Comparison of ENCODE assay signal across 9 mouse cellular contexts in the genomic region with DNA sequence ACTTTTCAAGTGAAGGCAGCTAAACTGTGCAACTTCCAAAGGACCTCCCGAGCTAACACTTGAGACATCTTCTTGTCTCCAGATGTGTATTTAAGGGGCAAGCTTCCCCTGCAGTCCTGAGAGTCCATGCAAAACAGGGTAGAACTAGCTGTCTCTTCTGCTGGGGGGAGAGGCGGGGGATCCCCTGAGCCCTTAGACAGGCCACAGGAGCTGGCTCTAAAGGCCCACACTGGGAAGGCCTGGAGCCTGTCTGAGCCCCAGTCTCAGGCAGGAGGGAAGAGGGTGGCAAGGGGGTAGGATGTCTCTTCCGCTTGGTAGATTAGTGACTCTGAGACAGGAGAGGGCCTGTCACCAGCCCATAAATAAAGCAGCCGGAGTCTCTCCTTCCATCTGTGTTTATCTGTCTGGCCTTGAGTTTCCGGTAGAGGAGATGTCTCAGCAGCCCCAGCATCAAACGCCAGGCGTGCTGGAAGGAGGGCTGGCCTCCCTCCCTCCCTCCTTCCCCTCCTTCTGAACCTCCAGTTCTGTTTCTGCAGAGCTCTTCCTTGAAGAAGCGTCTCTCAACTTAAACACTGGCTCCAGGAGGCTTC. TPM values are rescaled to one million over a fixed set of nuclear protein-coding genes. Genes with fewer than 3 reads are reported as not detected.
DNase-seq lines count a peak whose midpoint lies in the region; ATAC-seq lines count a peak whose summit lies in the region.
"Had no signal": no experiment of that assay in that cellular context is flagged by ENCODE, and none has a peak within 500 bp of the region (broad histone marks: within the 10 kb centered on the region; RNA-seq: fewer than 3 reads in every experiment).

No protein-coding gene starts in this region.

- no peak overlapping the region for H3K27ac ChIP-seq in forebrain, embryonic 13.5 days
- H3K27ac ChIP-seq in forebrain, embryonic 11.5 days (ENCODE audit: low read depth, low read length) = no peak overlapping the region
- H3K27ac ChIP-seq in neural tube, embryonic 15.5 days (replicated peaks) = no peak overlapping the region
- peak overlapping the region; percentile 56 for H3K27ac ChIP-seq in liver, embryonic 11.5 days (ENCODE audit: low read depth, low read length)
- no peak overlapping the region for H3K27ac ChIP-seq in hindbrain, embryonic 14.5 days
- H3K27ac ChIP-seq: hindbrain, embryonic 12.5 days had no signal

- H3K4me3 ChIP-seq in forebrain, embryonic 13.5 days = no peak overlapping the region
- no peak overlapping the region for H3K4me3 ChIP-seq in forebrain, embryonic 11.5 days (ENCODE audit: low read depth, low read length)
- no peak overlapping the region for H3K4me3 ChIP-seq in neural tube, embryonic 15.5 days (replicated peaks)
- no peak overlapping the region for H3K4me3 ChIP-seq in liver, embryonic 11.5 days (ENCODE audit: low read depth, low read length)
- no peak overlapping the region for H3K4me3 ChIP-seq in hindbrain, embryonic 14.5 days (replicated peaks; ENCODE audit: low read length)
- H3K4me3 ChIP-seq: hindbrain, embryonic 12.5 days had no signal

- no peaks in the 10 kb centered on the region for H3K36me3 ChIP-seq in forebrain, embryonic 13.5 days (ENCODE audit: poor library complexity, severe bottlenecking)
- H3K36me3 ChIP-seq in forebrain, embryonic 11.5 days (ENCODE audit: control insufficient read depth, insufficient read depth, low read length) = no peaks in the 10 kb centered on the region
- H3K36me3 ChIP-seq in neural tube, embryonic 15.5 days = no peaks in the 10 kb centered on the region
- no peaks in the 10 kb centered on the region for H3K36me3 ChIP-seq in liver, embryonic 11.5 days (ENCODE audit: control insufficient read depth, insufficient read depth, low read length)
- H3K36me3 ChIP-seq in hindbrain, embryonic 14.5 days (replicated peaks; ENCODE audit: control insufficient read depth, insufficient read depth) = no peaks in the 10 kb centered on the region
- H3K36me3 ChIP-seq: hindbrain, embryonic 12.5 days had no signal

- no peaks in the 10 kb centered on the region for H3K9me3 ChIP-seq in forebrain, embryonic 13.5 days (replicated peaks)
- no peaks in the 10 kb centered on the region; the same call in 1 of the 2 replicates for H3K9me3 ChIP-seq in forebrain, embryonic 11.5 days (ENCODE audit: control insufficient read depth, low read length)
- no peaks in the 10 kb centered on the region for H3K9me3 ChIP-seq in neural tube, embryonic 15.5 days (replicated peaks)
- no peaks in the 10 kb centered on the region for H3K9me3 ChIP-seq in liver, embryonic 11.5 days (ENCODE audit: control insufficient read depth, low read length)
- no peaks in the 10 kb centered on the region for H3K9me3 ChIP-seq in hindbrain, embryonic 14.5 days (ENCODE audit: control insufficient read depth, low read length)
- H3K9me3 ChIP-seq: hindbrain, embryonic 12.5 days had no signal

- no peak for DNase-seq in forebrain, embryonic 11.5 days (ENCODE audit: low spot score)
- peak; percentile 44 for DNase-seq in neural tube, embryonic 10.5 days (ENCODE audit: extremely low spot score, low spot score)
- peak; percentile 53 for DNase-seq in liver, embryonic 11.5 days (ENCODE audit: low spot score)
- DNase-seq in thymus, postnatal 36 days = peak; percentile 26 to 57
- no peak for DNase-seq in right cerebral cortex, postnatal 4 days
- no peak for DNase-seq in hindbrain, embryonic 14.5 days (ENCODE audit: low spot score)

- 0 out of 2 replicates have a peak overlapping the region, but pooled peaks have one; percentile 12 for H3K9ac ChIP-seq in forebrain, embryonic 13.5 days
- no peak overlapping the region for H3K9ac ChIP-seq in forebrain, embryonic 11.5 days (ENCODE audit: low read length)
- no peak overlapping the region for H3K9ac ChIP-seq in neural tube, embryonic 15.5 days (replicated peaks)
- peak overlapping the region; percentile 27 for H3K9ac ChIP-seq in liver, embryonic 11.5 days (ENCODE audit: low read depth, low read length)
- no peak overlapping the region for H3K9ac ChIP-seq in hindbrain, embryonic 14.5 days
- H3K9ac ChIP-seq: hindbrain, embryonic 12.5 days had no signal

- ATAC-seq in forebrain, embryonic 13.5 days = no peak
- no peak for ATAC-seq in forebrain, embryonic 11.5 days (replicated peaks; ENCODE audit: low FRiP score)
- no peak for ATAC-seq in neural tube, embryonic 15.5 days (ENCODE audit: low FRiP score)
- no peak for ATAC-seq in liver, embryonic 11.5 days (replicated peaks; ENCODE audit: low FRiP score)
- no peak for ATAC-seq in hindbrain, embryonic 14.5 days (ENCODE audit: low FRiP score)

- H3K27me3 ChIP-seq in forebrain, embryonic 13.5 days = peaks cover 30% of the 10 kb centered on the region
- H3K27me3 ChIP-seq in forebrain, embryonic 11.5 days (ENCODE audit: control insufficient read depth, insufficient read depth, low read length) = no peaks in the 10 kb centered on the region; the same call in 1 of the 2 replicates
- H3K27me3 ChIP-seq in neural tube, embryonic 15.5 days (replicated peaks) = 0 out of 2 replicates have a peak, but pooled peaks cover 9% of the 10 kb centered on the region
- peaks cover 38% of the 10 kb centered on the region for H3K27me3 ChIP-seq in liver, embryonic 11.5 days (replicated peaks; ENCODE audit: control insufficient read depth, insufficient read depth, low read length)
- peaks cover 3% of the 10 kb centered on the region; the same call in 1 of the 2 replicates for H3K27me3 ChIP-seq in hindbrain, embryonic 14.5 days (ENCODE audit: control insufficient read depth, insufficient read depth, low read length)

- WGBS in forebrain, embryonic 13.5 days = 62% methylated on average over 8 of the region's 8 CpGs
- whole genome bisulfite sequencing in forebrain, embryonic 11.5 days = 61% methylated on average over 8 of the region's 8 CpGs
- 39% methylated on average over 8 of the region's 8 CpGs for WGBS in neural tube, embryonic 15.5 days
- 21% methylated on average over 8 of the region's 8 CpGs for whole genome bisulfite sequencing in liver, embryonic 11.5 days
- WGBS in hindbrain, embryonic 14.5 days = 53% methylated on average over 8 of the region's 8 CpGs

- peaks cover 22% of the 10 kb centered on the region for H3K4me1 ChIP-seq in forebrain, embryonic 13.5 days
- peaks cover 17% of the 10 kb centered on the region for H3K4me1 ChIP-seq in forebrain, embryonic 11.5 days (replicated peaks; ENCODE audit: control insufficient read depth, insufficient read depth, low read length)
- H3K4me1 ChIP-seq in neural tube, embryonic 15.5 days = peaks cover 18% of the 10 kb centered on the region
- peaks cover 27% of the 10 kb centered on the region for H3K4me1 ChIP-seq in liver, embryonic 11.5 days (replicated peaks; ENCODE audit: control insufficient read depth, insufficient read depth, low read length)
- H3K4me1 ChIP-seq in hindbrain, embryonic 14.5 days (replicated peaks; ENCODE audit: control insufficient read depth, insufficient read depth, low read length) = peaks cover 14% of the 10 kb centered on the region

- H3K4me2 ChIP-seq in forebrain, embryonic 13.5 days = no peak overlapping the region
- H3K4me2 ChIP-seq in forebrain, embryonic 11.5 days (ENCODE audit: low read depth, low read length, severe bottlenecking) = no peak overlapping the region
- H3K4me2 ChIP-seq in neural tube, embryonic 15.5 days = no peak overlapping the region
- 0 out of 2 replicates have a peak overlapping the region, but pooled peaks have one; percentile 25 for H3K4me2 ChIP-seq in liver, embryonic 11.5 days
- no peak overlapping the region for H3K4me2 ChIP-seq in hindbrain, embryonic 14.5 days (replicated peaks)
- H3K4me2 ChIP-seq: hindbrain, embryonic 12.5 days had no signal

RNA-seq across cellular contexts. Expression of a gene that starts 10.1 kb away (rescaled TPM):
- 18.3 and 18.8 TPM in 2 replicates for polyA plus RNA-seq in forebrain, embryonic 13.5 days (2015; fragmentation: Nextera tagmentation; extraction: Ambion mirVana)
- polyA plus RNA-seq in forebrain, embryonic 11.5 days (2014; fragmentation: Nextera tagmentation; extraction: Ambion mirVana) = 30.9 and 31.0 TPM in 2 replicates
- polyA plus RNA-seq in neural tube, embryonic 15.5 days (2015; fragmentation: Nextera tagmentation; extraction: Ambion mirVana) = 13.0 and 15.8 TPM in 2 replicates
- 18.3 and 18.9 TPM in 2 replicates for polyA plus RNA-seq in liver, embryonic 11.5 days (2014; fragmentation: Nextera tagmentation; extraction: Ambion mirVana)
- 14.4 and 14.9 TPM in 2 replicates for polyA plus RNA-seq in hindbrain, embryonic 14.5 days (2014; fragmentation: Nextera tagmentation; extraction: Ambion mirVana)

RNA-seq across cellular contexts. Expression of a gene that starts 20.4 kb away (rescaled TPM):
- 0.15 and 0.21 TPM in 2 replicates for polyA plus RNA-seq in forebrain, embryonic 13.5 days (2015; fragmentation: Nextera tagmentation; extraction: Ambion mirVana)
- 0.17 TPM in 1 of 2 replicates, not detected in the other for polyA plus RNA-seq in forebrain, embryonic 11.5 days (2014; fragmentation: Nextera tagmentation; extraction: Ambion mirVana)
- 0.23 and 0.52 TPM in 2 replicates for polyA plus RNA-seq in neural tube, embryonic 15.5 days (2015; fragmentation: Nextera tagmentation; extraction: Ambion mirVana)
- 0.17 TPM in 1 of 2 replicates, not detected in the other for polyA plus RNA-seq in liver, embryonic 11.5 days (2014; fragmentation: Nextera tagmentation; extraction: Ambion mirVana)
- polyA plus RNA-seq in hindbrain, embryonic 14.5 days (2014; fragmentation: Nextera tagmentation; extraction: Ambion mirVana) = 0.09 and 0.16 TPM in 2 replicates

RNA-seq across cellular contexts. Expression of a gene that starts 36.9 kb away (rescaled TPM):
- 22.8 and 23.0 TPM in 2 replicates for polyA plus RNA-seq in forebrain, embryonic 13.5 days (2015; fragmentation: Nextera tagmentation; extraction: Ambion mirVana)
- polyA plus RNA-seq in forebrain, embryonic 11.5 days (2014; fragmentation: Nextera tagmentation; extraction: Ambion mirVana) = 31.2 and 31.6 TPM in 2 replicates
- 12.6 and 18.5 TPM in 2 replicates for polyA plus RNA-seq in neural tube, embryonic 15.5 days (2015; fragmentation: Nextera tagmentation; extraction: Ambion mirVana)
- polyA plus RNA-seq in liver, embryonic 11.5 days (2014; fragmentation: Nextera tagmentation; extraction: Ambion mirVana) = 16.4 and 17.6 TPM in 2 replicates
- 11.5 and 12.7 TPM in 2 replicates for polyA plus RNA-seq in hindbrain, embryonic 14.5 days (2014; fragmentation: Nextera tagmentation; extraction: Ambion mirVana)

RNA-seq across cellular contexts. Expression of a gene that starts 48.4 kb away (rescaled TPM):
- 3.0 and 3.6 TPM in 2 replicates for polyA plus RNA-seq in forebrain, embryonic 13.5 days (2015; fragmentation: Nextera tagmentation; extraction: Ambion mirVana)
- polyA plus RNA-seq in forebrain, embryonic 11.5 days (2014; fragmentation: Nextera tagmentation; extraction: Ambion mirVana) = 3.8 and 4.2 TPM in 2 replicates
- polyA plus RNA-seq in neural tube, embryonic 15.5 days (2015; fragmentation: Nextera tagmentation; extraction: Ambion mirVana) = 1.9 and 2.3 TPM in 2 replicates
- polyA plus RNA-seq in liver, embryonic 11.5 days (2014; fragmentation: Nextera tagmentation; extraction: Ambion mirVana) = 0.49 and 0.58 TPM in 2 replicates
- 2.6 and 4.3 TPM in 2 replicates for polyA plus RNA-seq in hindbrain, embryonic 14.5 days (2014; fragmentation: Nextera tagmentation; extraction: Ambion mirVana)

RNA-seq across cellular contexts. Expression of a gene that starts 48.5 kb away (rescaled TPM):
- polyA plus RNA-seq in forebrain, embryonic 13.5 days (2015; fragmentation: Nextera tagmentation; extraction: Ambion mirVana) = 59.3 and 60.7 TPM in 2 replicates
- polyA plus RNA-seq in forebrain, embryonic 11.5 days (2014; fragmentation: Nextera tagmentation; extraction: Ambion mirVana) = 76.4 and 76.6 TPM in 2 replicates
- 63.7 and 67.4 TPM in 2 replicates for polyA plus RNA-seq in neural tube, embryonic 15.5 days (2015; fragmentation: Nextera tagmentation; extraction: Ambion mirVana)
- polyA plus RNA-seq in liver, embryonic 11.5 days (2014; fragmentation: Nextera tagmentation; extraction: Ambion mirVana) = 86.1 and 89.7 TPM in 2 replicates
- 60.5 TPM in 2 replicates for polyA plus RNA-seq in hindbrain, embryonic 14.5 days (2014; fragmentation: Nextera tagmentation; extraction: Ambion mirVana)

Comparison
In these comparisons a context has a peak if more than half of its experiments do, and no peak if none do; other contexts are left out.
1. H3K9ac ChIP-seq: peak in forebrain, embryonic 13.5 days (single experiment) and liver, embryonic 11.5 days (single experiment); none in forebrain, embryonic 11.5 days (single experiment), neural tube, embryonic 15.5 days (single experiment) and hindbrain, embryonic 14.5 days (single experiment).
2. DNase-seq: peak in neural tube, embryonic 10.5 days (single experiment), liver, embryonic 11.5 days (single experiment) and thymus, postnatal 36 days (2 of 2); none in forebrain, embryonic 11.5 days (single experiment), right cerebral cortex, postnatal 4 days (single experiment) and hindbrain, embryonic 14.5 days (single experiment).